Mouse (Mus musculus): ENCODE measurements around the gene Grin2a. TPM values are rescaled to one million over a fixed set of nuclear protein-coding genes. Genes with fewer than 3 reads are reported as not detected.

Grin2a gene
- polyA plus RNA-seq, 1 experiment from 2014 or later = 0.72 TPM

DNA sequence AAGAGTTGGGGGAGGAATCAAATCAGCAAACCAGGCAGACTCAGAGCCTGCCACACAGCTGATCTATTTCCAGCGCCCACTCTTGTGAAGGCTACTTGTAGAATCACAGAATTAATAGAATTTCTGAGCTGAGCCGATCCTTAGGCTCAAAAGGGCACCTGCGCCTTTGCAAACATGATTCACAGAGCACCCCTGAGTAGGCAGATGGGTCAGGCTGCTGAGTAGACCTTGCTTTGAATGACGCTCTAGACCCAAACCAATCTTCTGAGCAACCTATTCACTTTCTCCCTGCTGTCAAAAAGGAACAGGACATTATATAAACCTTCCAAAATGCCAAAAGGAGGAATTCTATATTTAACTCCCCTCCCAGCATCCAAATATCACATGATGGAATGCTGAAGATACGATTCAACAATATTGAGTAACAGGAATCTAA lies 41.9 kb downstream of the Grin2a start:
- 80% methylated on average over 5 of the region's 5 CpGs for WGBS
- Histone ChIP-seq H3K36me3 (no peaks in the 10 kb centered on the region), H3K4me3 (no peak overlapping the region), H3K27ac (no peak overlapping the region), H3K27me3 (ENCODE audit: insufficient read depth, poor library complexity, severe bottlenecking) (no peaks in the 10 kb centered on the region), H3K9me3 (no peaks in the 10 kb centered on the region), H3K4me1 (no peaks in the 10 kb centered on the region)
- DNase-seq (ENCODE audit: low spot score) = peak; percentile 47

DNA sequence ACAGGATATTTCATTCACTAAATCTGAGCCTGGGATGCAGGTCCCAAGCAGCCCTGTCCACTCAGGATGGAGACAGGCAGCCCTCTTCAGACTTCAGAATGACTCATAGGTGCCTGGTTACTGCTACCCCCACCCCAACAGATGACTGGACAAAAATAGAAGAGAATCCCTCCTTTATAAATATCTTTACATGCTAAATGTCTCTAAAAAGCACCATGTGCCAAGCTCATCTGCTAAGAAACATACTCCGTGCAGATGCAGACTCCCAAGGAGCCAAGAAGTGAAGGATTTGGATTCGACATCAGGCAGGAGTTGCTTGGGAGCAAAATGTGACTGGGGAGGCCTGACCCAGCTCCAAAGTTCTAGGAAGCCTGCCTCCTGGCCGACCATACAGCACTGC lies 46.1 kb downstream of the Grin2a start:
- no peaks in the 10 kb centered on the region for H3K4me1 ChIP-seq
- H3K4me3 ChIP-seq = no peak overlapping the region
- no peaks in the 10 kb centered on the region for H3K9me3 ChIP-seq
- DNase-seq (ENCODE audit: low spot score) = no peak
- no peak overlapping the region for H3K27ac ChIP-seq
- 64% methylated on average over 3 of the region's 3 CpGs for WGBS
- no peaks in the 10 kb centered on the region for H3K36me3 ChIP-seq
- H3K27me3 ChIP-seq (ENCODE audit: insufficient read depth, poor library complexity, severe bottlenecking) = no peaks in the 10 kb centered on the region

DNA sequence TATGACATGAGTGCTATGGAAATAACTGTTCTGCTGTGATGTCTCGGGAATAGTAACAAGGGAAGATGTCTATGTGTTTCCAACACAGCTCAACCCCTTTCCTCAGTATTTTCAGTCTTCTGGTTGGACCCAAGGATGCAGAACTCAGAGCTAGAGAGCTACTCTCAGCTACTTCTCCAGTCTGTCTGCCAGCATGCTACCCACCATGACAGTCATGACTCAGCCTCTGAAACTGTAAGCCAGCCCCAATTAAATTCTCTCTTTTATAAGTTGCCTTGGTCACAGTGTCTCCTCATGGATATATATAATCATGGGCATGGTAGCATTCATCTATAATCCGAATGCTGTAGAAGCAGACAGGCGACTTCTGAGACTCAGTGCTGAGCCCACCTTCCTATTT lies 47.9 kb downstream of the Grin2a start:
- Histone ChIP-seq H3K4me3 (no peak overlapping the region), H3K27ac (no peak overlapping the region), H3K27me3 (ENCODE audit: insufficient read depth, poor library complexity, severe bottlenecking) (no peaks in the 10 kb centered on the region), H3K36me3 (no peaks in the 10 kb centered on the region), H3K9me3 (no peaks in the 10 kb centered on the region), H3K4me1 (no peaks in the 10 kb centered on the region; the same call in 1 of the 2 replicates)
- DNase-seq (ENCODE audit: low spot score) = no peak
- whole genome bisulfite sequencing = 69% methylated on average over 3 of the region's 3 CpGs

DNA sequence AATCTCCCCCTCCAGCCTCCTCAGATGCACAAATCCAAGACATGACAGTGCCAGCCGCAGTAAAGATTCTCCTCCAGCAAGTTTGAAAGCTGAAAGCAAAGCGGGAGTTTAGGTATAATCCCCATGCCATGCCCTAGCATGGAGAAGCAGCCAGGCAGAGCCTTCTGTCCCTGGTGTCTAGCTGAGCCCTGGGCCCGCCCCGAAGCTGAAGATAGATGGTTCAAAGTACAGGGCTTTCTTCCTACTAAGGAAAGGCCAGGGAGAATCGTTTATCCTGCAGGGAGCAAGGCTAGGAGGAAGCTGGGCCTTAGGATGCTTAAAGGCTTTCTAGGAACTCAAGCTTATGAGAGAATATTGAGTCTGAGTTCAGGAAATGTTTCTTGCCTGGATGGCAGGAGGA lies 50.5 kb downstream of the Grin2a start:
- Histone ChIP-seq H3K4me1 (no peaks in the 10 kb centered on the region; the same call in 1 of the 2 replicates), H3K27ac (no peak overlapping the region), H3K4me3 (no peak overlapping the region), H3K9me3 (no peaks in the 10 kb centered on the region), H3K36me3 (no peaks in the 10 kb centered on the region), H3K27me3 (ENCODE audit: insufficient read depth, poor library complexity, severe bottlenecking) (no peaks in the 10 kb centered on the region)
- WGBS = 75% methylated on average over 5 of the region's 5 CpGs
- DNase-seq (ENCODE audit: low spot score) = no peak

DNA sequence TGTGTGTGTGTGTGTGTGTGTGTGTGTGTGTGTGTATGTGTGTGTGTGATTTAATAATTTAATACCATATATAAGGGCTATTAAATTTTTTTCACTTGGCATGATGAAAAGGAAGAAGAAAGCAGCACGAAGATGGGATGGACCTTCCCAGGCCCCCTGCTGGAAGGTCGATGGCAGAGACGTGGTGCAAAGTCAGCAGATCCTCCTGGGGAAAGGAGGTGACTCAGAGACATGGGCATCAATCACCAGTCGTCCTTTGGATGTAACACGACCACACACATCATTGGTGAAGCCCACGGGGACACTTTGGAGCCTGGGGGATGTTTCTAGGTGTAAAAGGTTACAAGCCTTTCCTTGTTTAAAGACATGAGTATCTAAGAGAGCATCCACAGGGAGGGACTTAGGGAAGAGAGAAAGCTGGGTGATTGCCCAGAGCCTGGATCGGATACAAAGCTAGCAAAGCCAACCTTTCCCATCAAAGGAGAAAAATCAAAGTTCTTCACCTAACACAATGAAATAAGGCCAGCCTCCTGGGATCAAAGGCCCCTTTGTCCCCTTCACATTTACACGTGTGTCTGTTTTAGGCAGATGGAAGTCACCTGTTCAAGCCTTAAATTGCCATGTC lies 53.9 kb downstream of the Grin2a start:
- no peaks in the 10 kb centered on the region for H3K27me3 ChIP-seq (ENCODE audit: insufficient read depth, poor library complexity, severe bottlenecking)
- H3K36me3 ChIP-seq = no peaks in the 10 kb centered on the region
- H3K4me1 ChIP-seq = no peaks in the 10 kb centered on the region; the same call in 1 of the 2 replicates
- H3K27ac ChIP-seq = no peak overlapping the region
- no peak for DNase-seq (ENCODE audit: low spot score)
- H3K4me3 ChIP-seq = no peak overlapping the region
- no peaks in the 10 kb centered on the region for H3K9me3 ChIP-seq
- 46% methylated on average over 8 of the region's 8 CpGs for WGBS

DNA sequence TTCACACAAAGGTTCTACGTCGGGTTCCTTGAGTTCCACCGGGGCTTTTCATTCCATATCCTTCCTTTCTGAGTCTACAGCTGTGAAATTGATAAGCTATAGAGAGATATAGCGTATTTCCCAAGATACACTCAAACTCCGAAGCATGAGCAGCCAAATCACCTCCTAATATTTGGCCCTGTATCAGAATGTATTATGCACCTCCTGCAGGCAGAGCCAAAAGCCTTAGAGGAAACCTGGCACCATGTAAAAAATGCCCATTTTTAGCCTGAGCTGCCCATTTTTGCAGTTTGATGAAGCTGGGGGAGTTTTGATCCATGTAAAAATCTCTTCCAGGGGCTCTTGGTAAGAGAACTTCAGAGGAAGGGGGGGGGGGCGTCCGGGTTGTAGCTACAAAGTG lies 54.6 kb downstream of the Grin2a start:
- Histone ChIP-seq H3K9me3 (no peaks in the 10 kb centered on the region), H3K4me3 (no peak overlapping the region), H3K27ac (no peak overlapping the region), H3K4me1 (no peaks in the 10 kb centered on the region; the same call in 1 of the 2 replicates), H3K36me3 (no peaks in the 10 kb centered on the region), H3K27me3 (ENCODE audit: insufficient read depth, poor library complexity, severe bottlenecking) (no peaks in the 10 kb centered on the region)
- no peak for DNase-seq (ENCODE audit: low spot score)
- 77% methylated on average over 7 of the region's 7 CpGs for WGBS

DNA sequence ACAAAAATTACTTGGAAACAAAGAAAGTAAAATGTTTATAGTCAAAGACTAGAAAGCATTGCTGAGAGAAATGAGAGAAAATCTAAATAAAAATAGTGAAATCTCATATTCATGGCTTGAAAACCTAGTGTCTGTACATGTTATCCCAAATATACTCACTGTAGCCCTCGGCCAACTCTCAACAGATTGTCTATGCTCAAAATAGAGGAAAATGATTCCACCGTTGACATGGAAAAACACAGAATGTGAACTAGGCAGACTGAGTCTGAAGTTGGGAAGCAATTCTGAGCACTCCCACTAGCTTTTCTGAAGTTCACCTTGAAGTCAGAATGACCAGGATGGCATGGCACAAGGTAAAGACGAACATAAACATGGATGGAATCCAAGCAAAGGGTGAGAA lies 84.7 kb downstream of the Grin2a start:
- DNase-seq (ENCODE audit: low spot score) = no peak
- Histone ChIP-seq H3K27ac (no peak overlapping the region), H3K27me3 (ENCODE audit: insufficient read depth, poor library complexity, severe bottlenecking) (no peaks in the 10 kb centered on the region), H3K36me3 (no peaks in the 10 kb centered on the region), H3K4me3 (no peak overlapping the region), H3K4me1 (no peaks in the 10 kb centered on the region), H3K9me3 (no peaks in the 10 kb centered on the region)
- WGBS = 78% methylated on average over 3 of the region's 3 CpGs

DNA sequence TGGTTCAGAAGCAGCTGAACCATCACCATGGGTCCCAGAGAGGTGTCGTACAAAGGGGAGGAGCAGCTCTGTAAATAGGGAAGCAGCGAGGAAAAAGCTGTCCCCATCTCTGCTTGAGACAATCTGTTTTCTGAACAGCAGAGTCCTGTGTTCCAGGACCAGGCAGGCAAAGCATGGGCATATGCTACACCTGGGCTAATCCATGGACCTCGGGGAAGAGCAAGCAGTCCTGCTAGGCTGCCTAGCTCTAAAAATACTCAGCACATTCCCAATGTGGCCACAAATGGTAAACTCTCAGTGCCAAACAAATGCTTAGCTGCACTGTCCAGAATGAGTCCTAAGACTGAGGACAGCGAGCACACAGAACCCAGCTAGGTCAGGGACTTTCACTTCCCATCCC lies 86.1 kb downstream of the Grin2a start:
- no peaks in the 10 kb centered on the region for H3K27me3 ChIP-seq (ENCODE audit: insufficient read depth, poor library complexity, severe bottlenecking)
- H3K4me1 ChIP-seq = no peaks in the 10 kb centered on the region
- H3K9me3 ChIP-seq = no peaks in the 10 kb centered on the region
- H3K4me3 ChIP-seq = no peak overlapping the region
- H3K27ac ChIP-seq = no peak overlapping the region
- H3K36me3 ChIP-seq = no peaks in the 10 kb centered on the region
- no peak for DNase-seq (ENCODE audit: low spot score)
- 68% methylated on average over 4 of the region's 4 CpGs for WGBS

DNA sequence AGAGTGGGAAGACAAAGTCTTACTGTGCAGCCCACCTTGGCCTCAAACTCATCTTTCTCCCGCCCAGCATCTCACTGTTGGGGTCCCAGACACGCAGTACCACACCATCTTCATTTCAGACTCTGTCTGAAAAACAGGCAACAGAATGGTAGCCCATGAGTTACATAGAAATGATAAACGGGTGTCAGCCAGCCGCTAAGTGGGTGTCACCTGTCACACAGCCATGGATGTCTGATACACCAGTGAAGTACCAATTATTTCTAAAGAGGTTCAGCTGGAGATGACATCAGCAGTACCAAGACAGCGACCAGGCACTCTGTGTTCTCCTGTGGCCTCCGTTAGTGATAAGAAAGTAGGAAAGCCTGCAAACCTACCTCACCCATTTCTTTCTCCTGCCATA lies 90.9 kb downstream of the Grin2a start:
- no peaks in the 10 kb centered on the region for H3K9me3 ChIP-seq
- DNase-seq (ENCODE audit: low spot score) = no peak
- H3K27ac ChIP-seq = no peak overlapping the region
- no peak overlapping the region for H3K4me3 ChIP-seq
- no peaks in the 10 kb centered on the region for H3K4me1 ChIP-seq
- H3K36me3 ChIP-seq = no peaks in the 10 kb centered on the region
- H3K27me3 ChIP-seq (ENCODE audit: insufficient read depth, poor library complexity, severe bottlenecking) = no peaks in the 10 kb centered on the region
- 75% methylated on average over 6 of the region's 6 CpGs for WGBS

DNA sequence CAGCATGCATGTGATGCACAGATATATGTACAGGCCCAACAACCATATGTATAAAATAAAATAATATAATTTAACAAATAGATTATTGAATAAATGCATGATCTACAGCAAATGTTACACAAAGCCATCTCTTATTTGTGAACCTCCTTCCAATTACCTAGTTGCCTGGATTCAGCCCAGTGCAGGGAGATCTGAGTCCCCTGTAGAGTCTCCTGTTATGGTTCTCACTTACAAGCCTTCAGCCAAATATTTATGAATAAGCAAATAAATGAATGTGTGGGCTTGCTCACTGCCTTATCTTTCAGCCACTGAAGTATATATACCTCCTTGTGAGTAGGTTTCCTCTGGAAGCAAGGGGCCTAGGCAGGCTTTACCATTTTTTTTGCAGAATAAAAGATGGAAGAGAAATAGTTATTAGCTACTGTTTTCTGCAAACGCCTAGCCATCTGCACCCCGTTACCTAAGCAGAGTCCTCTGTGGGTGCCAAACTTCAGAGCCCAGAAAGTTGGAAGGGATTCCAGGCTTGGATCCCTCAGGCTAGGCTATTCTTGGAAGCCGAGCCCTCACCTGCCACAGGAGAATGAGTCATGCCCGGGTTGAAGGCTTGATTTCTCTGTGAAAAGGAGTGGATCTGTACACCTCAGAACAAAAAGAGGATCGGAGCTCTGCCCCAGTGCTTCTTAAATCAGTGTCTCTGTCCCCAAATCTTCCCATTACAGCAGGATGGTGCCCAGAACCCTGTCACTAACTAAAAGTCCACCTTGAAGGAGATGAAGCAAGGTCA lies 92.5 kb downstream of the Grin2a start:
- no peak overlapping the region for H3K27ac ChIP-seq
- WGBS = 83% methylated on average over 5 of the region's 5 CpGs

DNA sequence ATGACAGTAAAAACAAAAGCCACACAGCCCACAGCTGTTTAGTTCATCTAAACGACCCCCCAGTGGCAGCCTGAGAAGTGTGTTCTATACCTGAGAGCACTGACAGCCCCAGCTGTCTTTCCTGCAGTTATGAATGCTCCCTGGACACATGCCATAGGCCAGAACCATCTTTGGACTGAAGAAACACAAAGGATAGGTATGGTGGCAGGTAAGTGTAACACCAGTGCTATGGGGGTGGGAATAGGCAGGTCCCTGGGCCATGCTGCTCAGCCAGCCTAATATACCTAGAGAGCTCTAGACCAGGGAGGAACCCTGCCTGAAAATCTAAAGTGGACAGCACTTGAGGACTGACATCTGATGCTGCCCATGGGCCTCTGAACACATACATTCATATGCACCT lies 93.9 kb downstream of the Grin2a start:
- WGBS = 63% methylated on average over 1 of the region's 1 CpGs
- H3K4me3 ChIP-seq = no peak overlapping the region
- H3K9me3 ChIP-seq = no peaks in the 10 kb centered on the region
- no peaks in the 10 kb centered on the region for H3K36me3 ChIP-seq
- H3K4me1 ChIP-seq = no peaks in the 10 kb centered on the region
- no peak overlapping the region for H3K27ac ChIP-seq
- H3K27me3 ChIP-seq (ENCODE audit: insufficient read depth, poor library complexity, severe bottlenecking) = no peaks in the 10 kb centered on the region
- no peak for DNase-seq (ENCODE audit: low spot score)

More for the DNA sequence above, 92.5 kb downstream of the Grin2a start:
- H3K27me3 ChIP-seq (ENCODE audit: insufficient read depth, poor library complexity, severe bottlenecking) = no peaks in the 10 kb centered on the region
- DNase-seq (ENCODE audit: low spot score) = no peak
- H3K4me1 ChIP-seq = no peaks in the 10 kb centered on the region
- H3K36me3 ChIP-seq = no peaks in the 10 kb centered on the region
- H3K9me3 ChIP-seq = no peaks in the 10 kb centered on the region
- H3K4me3 ChIP-seq = no peak overlapping the region

DNA sequence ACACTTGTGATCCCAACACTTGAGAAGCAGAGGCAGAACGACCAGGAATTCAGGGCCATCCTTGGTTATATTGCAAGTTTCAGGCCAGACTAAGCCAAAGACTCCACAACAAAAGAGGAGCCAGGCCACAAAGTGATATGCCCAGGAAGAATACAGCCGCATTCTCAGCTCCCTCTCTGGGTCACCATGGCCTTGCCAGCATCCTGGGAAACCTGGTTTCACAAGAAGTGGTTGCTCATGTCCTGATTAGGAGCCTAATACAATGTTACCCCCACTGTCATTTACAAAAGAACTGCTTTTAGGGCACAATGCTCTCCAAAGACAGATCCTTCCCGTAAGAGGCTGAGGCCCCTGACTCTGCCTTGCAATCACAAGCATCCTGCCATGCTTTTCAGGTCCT lies 94.4 kb downstream of the Grin2a start:
- no peaks in the 10 kb centered on the region for H3K9me3 ChIP-seq
- WGBS = 73% methylated on average over 3 of the region's 3 CpGs
- H3K4me1 ChIP-seq = no peaks in the 10 kb centered on the region
- no peak overlapping the region for H3K27ac ChIP-seq
- H3K36me3 ChIP-seq = no peaks in the 10 kb centered on the region
- no peaks in the 10 kb centered on the region for H3K27me3 ChIP-seq (ENCODE audit: insufficient read depth, poor library complexity, severe bottlenecking)
- no peak for DNase-seq (ENCODE audit: low spot score)
- H3K4me3 ChIP-seq = no peak overlapping the region

DNA sequence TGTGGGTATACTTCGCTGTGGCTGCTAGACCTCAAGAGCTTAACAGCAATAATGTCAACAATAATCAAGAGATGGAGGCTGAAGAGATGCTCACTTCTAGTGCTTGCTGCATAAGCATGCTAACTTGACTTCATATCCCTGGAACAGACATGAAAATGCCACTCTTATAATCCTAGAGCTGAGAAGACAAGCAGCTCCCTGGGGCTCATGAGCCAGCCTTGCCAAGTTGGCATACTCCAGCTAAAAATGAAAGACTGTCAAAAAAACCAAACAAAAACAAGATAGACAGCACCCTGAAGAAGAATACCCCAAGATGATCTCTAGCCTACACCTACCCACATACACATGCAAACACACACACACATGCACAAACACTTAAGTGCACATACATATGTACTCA lies 95.2 kb downstream of the Grin2a start:
- no peak for DNase-seq (ENCODE audit: low spot score)
- Histone ChIP-seq H3K36me3 (no peaks in the 10 kb centered on the region), H3K27me3 (ENCODE audit: insufficient read depth, poor library complexity, severe bottlenecking) (no peaks in the 10 kb centered on the region), H3K9me3 (no peaks in the 10 kb centered on the region), H3K27ac (no peak overlapping the region), H3K4me3 (no peak overlapping the region), H3K4me1 (no peaks in the 10 kb centered on the region)
- WGBS = 82% methylated on average over 1 of the region's 1 CpGs

Measured in heart, embryonic 10.5 days (tissue).